Mouse (Mus musculus): ENCODE results near the gene Sfswap. TPM values are rescaled to one million over a fixed set of nuclear protein-coding genes. Genes with fewer than 3 reads are reported as not detected.
"Not testable (repeated sequence)": the region's sequence is repeated elsewhere in the genome, so short reads cannot be mapped to it uniquely, and the experiment has no call there.

Gene Sfswap
- total and polyA plus RNA-seq, 2 experiments, result 18.9 to 32.9 TPM

- Histone ChIP-seq H3K4me3 (ENCODE audit: insufficient read depth, low read depth, low read length) (no peak overlapping the region), H3K27me3 (ENCODE audit: control insufficient read depth, insufficient read depth, low read length) (no peaks in the 10 kb centered on the region), H3K9ac (ENCODE audit: low read depth, low read length) (no peak overlapping the region), H3K36me3 (ENCODE audit: control insufficient read depth, insufficient read depth, low read length) (no peaks in the 10 kb centered on the region), H3K79me2 (ENCODE audit: control insufficient read depth, insufficient read depth, low read length) (no peaks in the 10 kb centered on the region), H3K27ac (replicated peaks; ENCODE audit: insufficient read depth, low read depth, low read length) (no peak overlapping the region), H3K4me1 (ENCODE audit: control insufficient read depth, insufficient read depth, low read length) (peaks cover 1% of the 10 kb centered on the region; the same call in 1 of the 2 replicates)
- no peak for DNase-seq (ENCODE audit: extremely low read depth, low read depth, low spot score)
- WGBS, result 73% methylated on average over 7 of the region's 7 CpGs
- no peak for TF ChIP-seq POLR2A (IDR thresholded peaks at IDR 0.05; ENCODE audit: extremely low read depth, insufficient read depth, low read length)
Observed at GRCm38 (mm10) chr5:129458109-129458508, 42.9 kb upstream of the Sfswap start.

GRCm38 (mm10) chr5:129458541-129458940, 42.5 kb upstream of the Sfswap start:
- TF ChIP-seq CTCF (IDR thresholded peaks at IDR 0.05; ENCODE audit: low read depth, low read length), result no peak
- no peak for TF ChIP-seq POLR2A (IDR thresholded peaks at IDR 0.05; ENCODE audit: extremely low read depth, insufficient read depth, low read length)
- H3K9ac ChIP-seq (ENCODE audit: low read depth, low read length), result no peak overlapping the region
- H3K4me3 ChIP-seq (ENCODE audit: insufficient read depth, low read depth, low read length), result no peak overlapping the region
- no peaks in the 10 kb centered on the region for H3K27me3 ChIP-seq (ENCODE audit: control insufficient read depth, insufficient read depth, low read length)
- no peaks in the 10 kb centered on the region for H3K79me2 ChIP-seq (ENCODE audit: control insufficient read depth, insufficient read depth, low read length)
- H3K27ac ChIP-seq (replicated peaks; ENCODE audit: insufficient read depth, low read depth, low read length), result no peak overlapping the region
- WGBS, result 74% methylated on average over 3 of the region's 3 CpGs
- no peak for DNase-seq (ENCODE audit: extremely low read depth, low read depth, low spot score)
- no peaks in the 10 kb centered on the region for H3K36me3 ChIP-seq (ENCODE audit: control insufficient read depth, insufficient read depth, low read length)
- peaks cover 1% of the 10 kb centered on the region; the same call in 1 of the 2 replicates for H3K4me1 ChIP-seq (ENCODE audit: control insufficient read depth, insufficient read depth, low read length)

GRCm38 (mm10) chr5:129460798-129461476, 40.1 kb upstream of the Sfswap start:
- Histone ChIP-seq H3K27me3 (ENCODE audit: control insufficient read depth, insufficient read depth, low read length) (no peaks in the 10 kb centered on the region), H3K79me2 (ENCODE audit: control insufficient read depth, insufficient read depth, low read length) (no peaks in the 10 kb centered on the region), H3K27ac (replicated peaks; ENCODE audit: insufficient read depth, low read depth, low read length) (no peak overlapping the region), H3K4me3 (ENCODE audit: insufficient read depth, low read depth, low read length) (no peak overlapping the region), H3K36me3 (ENCODE audit: control insufficient read depth, insufficient read depth, low read length) (no peaks in the 10 kb centered on the region), H3K4me1 (ENCODE audit: control insufficient read depth, insufficient read depth, low read length) (no peaks in the 10 kb centered on the region), H3K9ac (ENCODE audit: low read depth, low read length) (no peak overlapping the region)
- no peak for DNase-seq (ENCODE audit: extremely low read depth, low read depth, low spot score)
- TF ChIP-seq POLR2A (IDR thresholded peaks at IDR 0.05; ENCODE audit: extremely low read depth, insufficient read depth, low read length) (no peak), CTCF (IDR thresholded peaks at IDR 0.05; ENCODE audit: low read depth, low read length) (no peak)
- 51% methylated on average over 11 of the region's 11 CpGs for WGBS

GRCm38 (mm10) chr5:129463648-129464047, 37.4 kb upstream of the Sfswap start:
- not testable (repeated sequence) for H3K79me2 ChIP-seq (ENCODE audit: control insufficient read depth, insufficient read depth, low read length); H3K4me3 ChIP-seq (ENCODE audit: insufficient read depth, low read depth, low read length); H3K4me1 ChIP-seq (ENCODE audit: control insufficient read depth, insufficient read depth, low read length); H3K9ac ChIP-seq (ENCODE audit: low read depth, low read length); H3K36me3 ChIP-seq (ENCODE audit: control insufficient read depth, insufficient read depth, low read length); H3K27me3 ChIP-seq (ENCODE audit: control insufficient read depth, insufficient read depth, low read length); DNase-seq (ENCODE audit: extremely low read depth, low read depth, low spot score); H3K27ac ChIP-seq (replicated peaks; ENCODE audit: insufficient read depth, low read depth, low read length)
- 64% methylated on average over 9 of the region's 9 CpGs for WGBS

- H3K36me3 ChIP-seq (ENCODE audit: control insufficient read depth, insufficient read depth, low read length), result no peaks in the 10 kb centered on the region
- no peaks in the 10 kb centered on the region for H3K4me1 ChIP-seq (ENCODE audit: control insufficient read depth, insufficient read depth, low read length)
- H3K4me3 ChIP-seq (ENCODE audit: insufficient read depth, low read depth, low read length), result no peak overlapping the region
- H3K79me2 ChIP-seq (ENCODE audit: control insufficient read depth, insufficient read depth, low read length), result no peaks in the 10 kb centered on the region
- H3K27ac ChIP-seq (replicated peaks; ENCODE audit: insufficient read depth, low read depth, low read length), result no peak overlapping the region
- no peak for TF ChIP-seq CTCF (IDR thresholded peaks at IDR 0.05; ENCODE audit: low read depth, low read length)
- no peak for TF ChIP-seq POLR2A (IDR thresholded peaks at IDR 0.05; ENCODE audit: extremely low read depth, insufficient read depth, low read length)
- 72% methylated on average over 2 of the region's 2 CpGs for WGBS
- no peak for DNase-seq (ENCODE audit: extremely low read depth, low read depth, low spot score)
- H3K27me3 ChIP-seq (ENCODE audit: control insufficient read depth, insufficient read depth, low read length), result no peaks in the 10 kb centered on the region
- no peak overlapping the region for H3K9ac ChIP-seq (ENCODE audit: low read depth, low read length)
Observed at GRCm38 (mm10) chr5:129465788-129466187, 35.2 kb upstream of the Sfswap start.

GRCm38 (mm10) chr5:129475532-129476045, 25.4 kb upstream of the Sfswap start:
- Histone ChIP-seq H3K9ac (ENCODE audit: low read depth, low read length) (no peak overlapping the region), H3K4me3 (ENCODE audit: insufficient read depth, low read depth, low read length) (no peak overlapping the region), H3K27ac (replicated peaks; ENCODE audit: insufficient read depth, low read depth, low read length) (no peak overlapping the region), H3K36me3 (ENCODE audit: control insufficient read depth, insufficient read depth, low read length) (no peaks in the 10 kb centered on the region), H3K27me3 (ENCODE audit: control insufficient read depth, insufficient read depth, low read length) (no peaks in the 10 kb centered on the region; the same call in 1 of the 2 replicates), H3K4me1 (ENCODE audit: control insufficient read depth, insufficient read depth, low read length) (no peaks in the 10 kb centered on the region), H3K79me2 (ENCODE audit: control insufficient read depth, insufficient read depth, low read length) (no peaks in the 10 kb centered on the region)
- no peak for DNase-seq (ENCODE audit: extremely low read depth, low read depth, low spot score)
- TF ChIP-seq CTCF (IDR thresholded peaks at IDR 0.05; ENCODE audit: low read depth, low read length) (no peak), POLR2A (IDR thresholded peaks at IDR 0.05; ENCODE audit: extremely low read depth, insufficient read depth, low read length) (no peak)
- 83% methylated on average over 3 of the region's 3 CpGs for WGBS

Data from liver, adult 2 months (tissue).